Mouse (Mus musculus): ENCODE measurements around the gene Tef.

Tef gene

GRCm38 (mm10) chr15:81797861-81798260, 4.4 kb upstream of the Tef start:
- no peak for DNase-seq (ENCODE audit: extremely low read depth, insufficient read length, low spot score)

- DNase-seq (ENCODE audit: extremely low read depth, insufficient read length, low spot score) = no peak
Observed at GRCm38 (mm10) chr15:81798421-81798820, 3.8 kb upstream of the Tef start.

GRCm38 (mm10) chr15:81800391-81800790, 1.8 kb upstream of the Tef start:
- DNase-seq (ENCODE audit: extremely low read depth, insufficient read length, low spot score) = no peak

- DNase-seq (ENCODE audit: extremely low read depth, insufficient read length, low spot score) = no peak
Observed at GRCm38 (mm10) chr15:81802941-81803351, 725 bp downstream of the Tef start.

- no peak for DNase-seq (ENCODE audit: extremely low read depth, insufficient read length, low spot score)
Observed at GRCm38 (mm10) chr15:81803425-81803951, 1.3 kb downstream of the Tef start.

- DNase-seq (ENCODE audit: extremely low read depth, insufficient read length, low spot score) = no peak
Observed at GRCm38 (mm10) chr15:81804172-81804571, 2.0 kb downstream of the Tef start.

DNA sequence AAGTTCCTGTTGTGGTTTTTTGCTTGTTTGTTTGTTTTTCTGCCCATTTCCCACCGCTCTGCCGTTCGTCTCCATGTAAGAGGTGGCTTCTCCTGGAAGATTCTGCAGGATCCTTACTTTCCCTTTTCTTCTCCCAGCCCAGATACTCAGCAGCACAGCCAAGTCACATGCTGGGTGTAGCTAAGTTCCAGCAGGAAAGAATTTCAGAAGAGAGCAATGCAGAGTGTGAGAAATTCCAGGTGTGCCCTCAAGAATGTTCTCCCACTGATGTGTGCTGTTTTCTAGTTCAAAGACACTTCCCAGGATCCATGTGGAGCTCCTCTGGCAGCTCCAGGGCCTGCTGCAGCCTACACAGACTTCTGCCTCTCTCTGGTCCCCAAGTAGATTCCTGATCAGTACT, 2.7 kb downstream of the Tef start:
- DNase-seq (ENCODE audit: extremely low read depth, insufficient read length, low spot score) = no peak

GRCm38 (mm10) chr15:81805624-81806023, 3.4 kb downstream of the Tef start:
- DNase-seq (ENCODE audit: extremely low read depth, insufficient read length, low spot score) = peak; percentile 38

GRCm38 (mm10) chr15:81806621-81807404, 4.6 kb downstream of the Tef start:
- no peak for DNase-seq (ENCODE audit: extremely low read depth, insufficient read length, low spot score)

- DNase-seq (ENCODE audit: extremely low read depth, insufficient read length, low spot score) = no peak
Observed at GRCm38 (mm10) chr15:81808799-81809198, 6.6 kb downstream of the Tef start.

GRCm38 (mm10) chr15:81809550-81809949, 7.3 kb downstream of the Tef start:
- DNase-seq (ENCODE audit: extremely low read depth, insufficient read length, low spot score) = no peak

DNA sequence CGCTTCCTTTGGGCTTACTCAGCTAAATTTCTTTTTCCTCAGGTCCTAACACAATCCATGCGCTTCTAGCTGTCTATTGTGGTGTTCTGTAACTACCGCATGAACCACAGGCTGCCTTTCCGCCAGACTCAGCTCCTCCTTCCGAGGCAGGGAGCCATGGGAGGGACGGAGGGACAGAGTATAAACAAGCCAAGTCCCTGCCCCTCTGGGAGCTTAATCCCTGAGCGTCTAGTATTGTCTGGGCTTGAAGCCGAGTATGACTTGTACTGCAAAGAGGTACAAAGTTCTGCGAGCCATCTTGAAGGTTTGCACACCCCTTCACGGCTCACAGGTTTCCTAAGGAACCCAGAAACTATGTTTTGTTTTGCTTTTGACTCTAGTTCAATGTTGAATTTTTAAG, 7.9 kb downstream of the Tef start:
- DNase-seq (ENCODE audit: extremely low read depth, insufficient read length, low spot score) = peak; percentile 89

GRCm38 (mm10) chr15:81810671-81811598, 8.7 kb downstream of the Tef start:
- peak; percentile 98 for DNase-seq (ENCODE audit: extremely low read depth, insufficient read length, low spot score)

GRCm38 (mm10) chr15:81811599-81811996, 9.4 kb downstream of the Tef start:
- DNase-seq (ENCODE audit: extremely low read depth, insufficient read length, low spot score) = no peak

DNA sequence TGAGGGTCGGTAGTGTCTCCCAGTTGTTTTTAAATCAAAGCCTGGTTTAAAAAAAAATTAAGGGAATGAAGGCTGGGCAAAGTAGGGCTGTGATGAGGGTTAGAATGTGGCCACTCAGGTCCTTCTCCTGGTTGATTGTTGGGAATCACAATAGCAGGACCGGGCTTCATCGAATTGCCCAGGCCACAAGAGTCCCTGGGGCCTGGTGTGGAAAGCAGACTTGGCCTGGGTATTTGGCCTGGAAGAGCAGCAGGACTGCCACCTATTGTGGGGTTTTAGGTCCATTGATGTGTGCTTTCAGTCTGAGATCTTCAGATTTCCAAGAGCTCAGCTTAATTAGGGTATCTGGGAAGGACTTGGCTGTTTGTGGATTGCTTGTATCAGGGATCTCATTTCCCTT, 10.1 kb downstream of the Tef start:
- no peak for DNase-seq (ENCODE audit: extremely low read depth, insufficient read length, low spot score)

GRCm38 (mm10) chr15:81812696-81813631, 10.7 kb downstream of the Tef start:
- DNase-seq (ENCODE audit: extremely low read depth, insufficient read length, low spot score) = no peak

DNA sequence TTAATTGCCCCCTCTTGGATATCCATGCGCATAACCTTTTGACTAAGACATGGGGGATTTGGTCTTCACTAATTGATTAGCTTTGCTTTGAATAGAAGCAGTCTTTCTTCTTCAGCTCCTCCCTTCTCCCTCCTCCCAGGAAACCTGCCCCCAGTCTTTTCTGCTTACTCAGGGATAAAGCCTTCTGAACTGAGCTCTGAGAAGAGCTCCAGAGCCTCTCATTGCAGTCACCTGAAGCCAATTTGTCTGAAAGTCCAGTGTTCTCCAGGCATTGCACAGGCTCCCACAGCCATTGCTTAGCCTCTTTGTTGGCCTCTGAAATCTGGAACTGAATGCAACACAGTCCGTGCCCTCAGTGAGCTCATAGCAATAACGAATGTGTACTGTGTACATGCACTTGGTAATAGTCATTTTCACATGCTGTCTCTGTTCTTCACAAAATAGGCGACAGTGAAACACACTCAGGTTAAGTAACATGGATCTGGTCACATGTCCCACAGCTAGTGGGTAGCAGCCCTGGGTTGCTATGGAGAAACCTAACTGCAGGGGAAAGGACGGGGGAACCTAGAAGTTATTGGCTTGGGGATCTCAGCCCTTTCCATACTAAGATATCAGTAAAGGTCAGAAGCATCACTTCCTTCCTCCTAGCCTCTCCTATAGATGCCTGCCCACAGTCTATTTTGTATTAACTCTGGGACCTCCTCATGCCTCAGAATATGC, 11.9 kb downstream of the Tef start:
- no peak for DNase-seq (ENCODE audit: extremely low read depth, insufficient read length, low spot score)

DNA sequence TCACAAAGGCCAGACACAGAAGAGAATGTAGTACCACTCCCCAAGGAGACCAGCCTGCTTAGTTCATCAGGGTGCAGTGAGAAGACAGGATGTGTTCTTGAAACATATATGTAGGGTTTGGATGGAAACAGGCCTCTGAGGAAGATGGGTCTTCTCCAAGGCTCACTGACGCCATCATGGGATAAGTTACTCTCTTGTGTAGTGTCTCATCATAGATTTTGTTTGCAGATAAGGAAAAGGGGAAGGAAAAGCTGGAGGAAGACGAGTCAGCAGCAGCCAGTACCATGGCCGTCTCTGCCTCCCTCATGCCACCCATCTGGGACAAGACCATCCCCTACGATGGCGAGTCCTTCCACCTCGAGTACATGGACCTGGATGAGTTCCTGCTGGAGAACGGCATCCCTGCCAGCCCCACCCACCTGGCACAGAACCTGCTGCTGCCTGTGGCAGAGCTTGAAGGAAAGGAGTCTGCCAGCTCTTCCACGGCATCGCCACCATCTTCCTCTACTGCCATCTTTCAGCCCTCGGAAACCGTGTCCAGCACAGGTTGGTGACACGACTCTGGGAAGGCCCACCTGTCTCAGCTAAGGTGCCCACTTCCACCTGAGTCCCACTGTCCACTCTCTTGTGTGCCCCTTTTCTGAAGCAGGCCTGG, 12.6 kb downstream of the Tef start:
- no peak for DNase-seq (ENCODE audit: extremely low read depth, insufficient read length, low spot score)

DNA sequence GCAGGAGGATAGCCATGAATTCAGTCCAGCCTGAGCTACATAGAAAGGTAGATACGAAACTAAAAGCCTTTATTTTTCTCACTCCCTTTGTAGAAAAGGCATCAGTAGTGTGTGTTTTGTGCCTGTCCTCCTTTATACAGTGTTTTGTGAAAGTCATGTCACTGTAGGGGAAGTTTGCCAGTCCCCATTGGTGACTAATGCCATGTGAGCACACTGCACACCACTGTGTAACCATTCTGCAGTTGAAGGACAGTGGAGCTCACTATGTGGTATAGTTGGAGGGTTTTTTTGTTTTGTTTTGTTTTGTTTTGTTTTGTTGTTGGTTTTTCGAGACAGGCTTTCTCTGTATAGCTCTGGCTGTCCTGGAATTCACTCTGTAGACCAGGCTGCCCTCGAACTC, 16.2 kb downstream of the Tef start:
- DNase-seq (ENCODE audit: extremely low read depth, insufficient read length, low spot score) = no peak
